In the genomic region with DNA sequence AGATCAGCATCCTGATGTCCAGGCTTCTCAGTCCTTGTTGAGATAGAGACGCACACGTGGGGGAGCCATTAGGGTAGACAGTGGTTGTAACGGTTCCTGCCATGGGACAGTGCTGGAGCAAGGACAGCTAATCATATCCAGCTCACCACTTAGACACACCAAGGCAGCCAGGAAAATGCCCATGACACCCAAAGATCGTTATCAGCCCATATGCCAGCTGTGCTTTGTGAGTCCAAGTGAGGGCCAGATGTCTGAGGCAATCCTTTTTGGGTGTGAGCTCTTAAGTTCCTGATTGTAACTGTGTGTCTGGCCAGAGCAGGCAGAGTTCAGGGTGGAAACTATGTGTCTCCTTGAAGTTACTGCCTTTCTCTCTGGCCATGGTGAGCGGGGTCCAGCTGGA, we compare ENCODE assay signal across 29 mouse cellular contexts. TPM values are rescaled to one million over a fixed set of nuclear protein-coding genes. Genes with fewer than 3 reads are reported as not detected.
A peak's percentile ranks its signal among the peaks of the same experiment; 100 is the strongest.
DNase-seq lines count a peak whose midpoint lies in the region; TF ChIP-seq lines count a peak whose summit lies in the region.
"Had no signal": no experiment of that assay in that cellular context is flagged by ENCODE, and none has a peak within 500 bp of the region (broad histone marks: within the 10 kb centered on the region; RNA-seq: fewer than 3 reads in every experiment).

No protein-coding gene starts in this region.

- H3K4me1 ChIP-seq in MEL (ENCODE audit: control insufficient read depth in 1 of 2, insufficient read depth in 2 of 2, low read length in 2 of 2), result no peaks in the 10 kb centered on the region
- H3K4me1 ChIP-seq: forebrain, embryonic 10.5 days; forebrain, embryonic 13.5 days; hindbrain, embryonic 10.5 days; hindbrain, embryonic 13.5 days; intestine, embryonic 15.5 days had no signal

- peaks cover 0 to 3% of the 10 kb centered on the region in 2 experiments; a peak in 1 of 4 replicates for H3K36me3 ChIP-seq in MEL (ENCODE audit: control insufficient read depth in 1 of 2, insufficient read depth in 2 of 2, low read length in 2 of 2)

- no peak for TF ChIP-seq CTCF in MEL (IDR thresholded peaks at IDR 0.05 in 2 of 3, conservative IDR thresholded peaks at IDR 0.05 in 1 of 3; ENCODE audit: control insufficient read depth in 1 of 3, insufficient read depth in 1 of 3, low read depth in 2 of 3, low read length in 3 of 3, poor library complexity in 1 of 3, severe bottlenecking in 1 of 3)

- no peaks in the 10 kb centered on the region for H3K27me3 ChIP-seq in MEL (ENCODE audit: control insufficient read depth in 1 of 2, insufficient read depth in 2 of 2, low read length in 2 of 2)
- H3K27me3 ChIP-seq: forebrain, embryonic 13.5 days; hindbrain, embryonic 13.5 days; intestine, embryonic 15.5 days had no signal

- no peak for TF ChIP-seq RAD21 in MEL (IDR thresholded peaks at IDR 0.05; ENCODE audit: low read depth, low read length)

- no peaks in the 10 kb centered on the region for H3K9me3 ChIP-seq in MEL (replicated peaks; ENCODE audit: insufficient read depth, low read length)
- H3K9me3 ChIP-seq: forebrain, embryonic 10.5 days; forebrain, embryonic 13.5 days; hindbrain, embryonic 10.5 days; hindbrain, embryonic 13.5 days; intestine, embryonic 15.5 days had no signal

- H3K4me3 ChIP-seq in MEL (ENCODE audit: control insufficient read depth in 1 of 2, insufficient read depth in 1 of 2, low read depth in 2 of 2, low read length in 2 of 2), result no peak overlapping the region
- H3K4me3 ChIP-seq: forebrain, embryonic 10.5 days; forebrain, embryonic 13.5 days; hindbrain, embryonic 10.5 days; hindbrain, embryonic 13.5 days; intestine, embryonic 15.5 days had no signal

- TF ChIP-seq POLR2A in MEL (IDR thresholded peaks at IDR 0.05; ENCODE audit: control insufficient read depth in 1 of 2, insufficient read depth in 1 of 2, low read depth in 1 of 2, low read length in 2 of 2, poor library complexity in 1 of 2), result no peak

- intact Hi-C loops in heart, postnatal 14 days (cut with DNase I), result no loop called here

- DNase-seq in lung, postnatal 10 days, result peak; percentile 12
- DNase-seq in lung, postnatal 36 days, result no peak
- DNase-seq in MEL (ENCODE audit: low read depth, low spot score) (no peak), adipocyte (ENCODE audit: low spot score) (peak; percentile 5)
- DNase-seq in frontal cortex, adult 2 months (ENCODE audit: extremely low spot score in 1 of 2, low spot score in 1 of 2), result no peak
- DNase-seq in heart, postnatal 14 days, result no peak
- DNase-seq: adrenal gland, adult 8-10 months; adrenal gland, postnatal 25 days; cerebellum, adult 11-12 months; cerebellum, adult 8-10 months; cerebellum, postnatal 10 days; cerebellum, postnatal 36 days; heart, adult 11 months; heart, postnatal 36 days had no signal

- H3K27ac ChIP-seq in MEL (ENCODE audit: control insufficient read depth, low read depth, low read length), result no peak overlapping the region
- H3K27ac ChIP-seq: forebrain, embryonic 10.5 days; forebrain, embryonic 13.5 days; hindbrain, embryonic 10.5 days; hindbrain, embryonic 13.5 days; intestine, embryonic 15.5 days had no signal

- H3K79me2 ChIP-seq in MEL (ENCODE audit: control insufficient read depth, insufficient read depth, low read length, poor library complexity), result no peaks in the 10 kb centered on the region

- no peak overlapping the region for H3K9ac ChIP-seq in MEL (ENCODE audit: control insufficient read depth, low read depth, low read length, poor library complexity, severe bottlenecking)
- H3K9ac ChIP-seq: forebrain, embryonic 13.5 days; hindbrain, embryonic 13.5 days; intestine, embryonic 15.5 days had no signal

- TF ChIP-seq EP300 in MEL (IDR thresholded peaks at IDR 0.05; ENCODE audit: low read depth in 1 of 2, low read length in 2 of 2), result no peak

TF ChIP-seq in MEL, 35 proteins besides CTCF, POLR2A, EP300 and RAD21:
- TF ChIP-seq MAZ (IDR thresholded peaks at IDR 0.05; ENCODE audit: low read depth, low read length) (no peak), ELF1 (IDR thresholded peaks at IDR 0.05; ENCODE audit: low read depth, low read length) (no peak), GATA1 (IDR thresholded peaks at IDR 0.05; ENCODE audit: low read depth, low read length) (peak; percentile 14; the same call in 1 of the 2 replicates), SMC3 (IDR thresholded peaks at IDR 0.05; ENCODE audit: low read depth, low read length) (no peak)
TF ChIP-seq in MEL: peak in this region for 1.

RNA-seq across cellular contexts. Expression of gene Spatc1l, which starts 8.0 kb away (rescaled TPM):
- total RNA-seq in MEL (2012; rRNA removed), result not detected in 2 replicates
- not detected for polyA plus RNA-seq in MEL (2012; ENCODE audit: insufficient read depth in 1 of 2, insufficient read length in 2 of 2, low read depth in 1 of 2, low replicate concordance in 2 of 2, missing spikeins in 1 of 2)
- polyA plus RNA-seq in frontal cortex, adult 2 months (2012; rRNA removed), result 0.44 and 0.46 TPM in 2 replicates
- not detected for total RNA-seq in heart, postnatal 14 days (2021)
- total RNA-seq: adrenal gland, adult 8-10 months; adrenal gland, postnatal 25 days; ES-E14; gastrocnemius, adult 8-10 months; gastrocnemius, postnatal 4 days; heart, adult 8-10 months; heart, postnatal 36 days had no signal
- polyA plus RNA-seq: embryonic facial prominence, embryonic 11.5 days; embryonic facial prominence, embryonic 14.5 days; forebrain, embryonic 10.5 days; heart, embryonic 11.5 days; heart, embryonic 14.5 days; heart, postnatal 0 days; hindbrain, embryonic 10.5 days; hindbrain, embryonic 13.5 days; hindbrain, embryonic 16.5 days; intestine, embryonic 15.5 days had no signal

RNA-seq across cellular contexts. Expression of gene Ftcd, which starts 21.4 kb away (rescaled TPM):
- not detected in 2 replicates for total RNA-seq in MEL (2012; rRNA removed)
- not detected for polyA plus RNA-seq in MEL (2012; ENCODE audit: insufficient read depth in 1 of 2, insufficient read length in 2 of 2, low read depth in 1 of 2, low replicate concordance in 2 of 2, missing spikeins in 1 of 2)
- polyA plus RNA-seq in frontal cortex, adult 2 months (2012; rRNA removed), result 0.02 TPM in 1 of 2 replicates, not detected in the other
- under 1 TPM in 1 of 2 experiments, not detected in 1; 0.12 TPM for total RNA-seq in heart, postnatal 14 days (2021)
- total RNA-seq: adrenal gland, postnatal 25 days; ES-E14; heart, adult 8-10 months; heart, postnatal 36 days had no signal
- polyA plus RNA-seq: embryonic facial prominence, embryonic 11.5 days; forebrain, embryonic 10.5 days; forebrain, embryonic 13.5 days; hindbrain, embryonic 10.5 days; hindbrain, embryonic 13.5 days had no signal

RNA-seq across cellular contexts. Expression of gene Lss, which starts 22.7 kb away (rescaled TPM):
- total RNA-seq in MEL (2012; rRNA removed), result 26.3 and 27.5 TPM in 2 replicates
- polyA plus RNA-seq in MEL (2012; ENCODE audit: insufficient read depth in 1 of 2, insufficient read length in 2 of 2, low read depth in 1 of 2, low replicate concordance in 2 of 2, missing spikeins in 1 of 2), result 10 to 100 TPM; 27.5 to 28.3 TPM
- polyA plus RNA-seq in frontal cortex, adult 2 months (2012; rRNA removed), result 27.3 and 29.2 TPM in 2 replicates
- 1 to 10 TPM; 5.7 to 6.3 TPM for total RNA-seq in heart, postnatal 14 days (2021)

Comparison
In these comparisons a context has a peak if more than half of its experiments do, and no peak if none do; other contexts are left out.
1. DNase-seq: peak in lung, postnatal 10 days (single experiment) and adipocyte (single experiment); none in lung, postnatal 36 days (single experiment), MEL (single experiment), frontal cortex, adult 2 months (0 of 2) and heart, postnatal 14 days (0 of 2).